Mouse (Mus musculus) C2C12 (cell line): Measurements from ENCODE around the gene Map9. TPM values are rescaled to one million over a fixed set of nuclear protein-coding genes. Genes with fewer than 3 reads are reported as not detected.

Experiments used
- H3K27me3 ChIP-seq: one replicate; pipeline ENCODE4 v1.6.1; 2011; ENCODE audit not compliant: control insufficient read depth, insufficient read depth, insufficient read length
- H3K36me3 ChIP-seq: one replicate; pipeline ENCODE4 v1.6.1; 2011; ENCODE audit not compliant: control insufficient read depth, insufficient read depth
- H3K4me3 ChIP-seq: one replicate; pipeline ENCODE4 v1.5.1; 2011; ENCODE audit warnings: mild to moderate bottlenecking, control low read depth; ENCODE audit not compliant: poor library complexity, insufficient read depth, severe bottlenecking
- H3K79me2 ChIP-seq: one replicate; pipeline ENCODE4 v1.6.1; 2011; ENCODE audit not compliant: control insufficient read depth, insufficient read depth
- H3K79me3 ChIP-seq: one replicate; pipeline ENCODE4 v1.6.1; 2011; ENCODE audit warnings: low read depth, control low read depth
- H3ac ChIP-seq: one replicate; pipeline ENCODE3; 2011; ENCODE audit warnings: low read depth; ENCODE audit not compliant: control insufficient read depth, insufficient read length
- CEBPB ChIP-seq: IDR thresholded peaks from one replicate; pipeline ENCODE4 v1.6.1; 2011; ENCODE audit warnings: low read depth, mild to moderate bottlenecking, control low read depth, moderate library complexity
- CTCF ChIP-seq: IDR thresholded peaks from one replicate; pipeline ENCODE4 v1.5.1; 2011; ENCODE audit not compliant: control insufficient read depth, insufficient read depth, insufficient read length
- FOSL1 ChIP-seq: IDR thresholded peaks from one replicate; pipeline ENCODE4 v1.8.0; 2011; ENCODE audit warnings: mild to moderate bottlenecking, low read length; ENCODE audit not compliant: poor library complexity, insufficient read depth, severe bottlenecking
- MAX ChIP-seq: IDR thresholded peaks from one replicate; pipeline ENCODE4 v1.6.1; 2011; ENCODE audit warnings: mild to moderate bottlenecking, control low read depth
- MYOD1 ChIP-seq: IDR thresholded peaks from one replicate; pipeline ENCODE4 v1.6.1; 2011; ENCODE audit warnings: low read depth; ENCODE audit not compliant: control insufficient read depth, insufficient read length
- MYOG ChIP-seq: IDR thresholded peaks from one replicate; pipeline ENCODE4 v1.6.1; 2011; ENCODE audit not compliant: control insufficient read depth, insufficient read length; ENCODE audit errors: extremely low read depth
- USF1 ChIP-seq: IDR thresholded peaks from one replicate; pipeline ENCODE4 v1.6.1; 2011; ENCODE audit warnings: low read depth, mild to moderate bottlenecking, control low read depth, moderate library complexity
- polyA plus RNA-seq: library from polyadenylated mRNA; unstranded; fragments of >200 nt; fragmentation: generic; extraction: Trizol; gene quantifications from one replicate; pipeline ENCODE4 v1.2.1, GENCODE M21; 2012; ENCODE audit warnings: missing spikeins

The Map9 gene
- polyA plus RNA-seq, 1 experiment, result 0.56 TPM

- Histone ChIP-seq H3K79me2 (no peaks in the 10 kb centered on the region), H3K36me3 (no peaks in the 10 kb centered on the region), H3K4me3 (no peak overlapping the region), H3K27me3 (no peaks in the 10 kb centered on the region), H3ac (no peak overlapping the region), H3K79me3 (no peaks in the 10 kb centered on the region)
- TF ChIP-seq MYOG (no peak), CTCF (peak; percentile 38), MYOD1 (no peak), FOSL1 (no peak)
Measured at GRCm38 (mm10) chr3:82364988-82365387, 7.1 kb downstream of the Map9 start.

- H3K36me3 ChIP-seq, result no peaks in the 10 kb centered on the region
- TF ChIP-seq CTCF (no peak), CEBPB (no peak), MYOG (no peak)
- no peak overlapping the region for H3ac ChIP-seq
- H3K79me2 ChIP-seq, result no peaks in the 10 kb centered on the region
- H3K27me3 ChIP-seq, result no peaks in the 10 kb centered on the region
- H3K4me3 ChIP-seq, result no peak overlapping the region
- H3K79me3 ChIP-seq, result no peaks in the 10 kb centered on the region
Measured at GRCm38 (mm10) chr3:82369063-82369860, 11.4 kb downstream of the Map9 start.

GRCm38 (mm10) chr3:82370439-82371011 lies 12.7 kb downstream of the Map9 start:
- Histone ChIP-seq H3ac (no peak overlapping the region), H3K79me2 (no peaks in the 10 kb centered on the region), H3K36me3 (no peaks in the 10 kb centered on the region), H3K79me3 (no peaks in the 10 kb centered on the region), H3K4me3 (no peak overlapping the region), H3K27me3 (no peaks in the 10 kb centered on the region)
- TF ChIP-seq CEBPB, result no peak
- no peak for TF ChIP-seq MYOD1
- no peak for TF ChIP-seq MAX
- TF ChIP-seq CTCF, result no peak
- TF ChIP-seq USF1, result no peak
- TF ChIP-seq MYOG, result no peak
- TF ChIP-seq FOSL1, result no peak

- Histone ChIP-seq H3K4me3 (no peak overlapping the region), H3K36me3 (peaks cover 7% of the 10 kb centered on the region), H3K27me3 (no peaks in the 10 kb centered on the region), H3K79me3 (no peaks in the 10 kb centered on the region), H3ac (no peak overlapping the region), H3K79me2 (no peaks in the 10 kb centered on the region)
- TF ChIP-seq MAX (no peak), FOSL1 (no peak), CTCF (no peak), CEBPB (no peak)
Measured at GRCm38 (mm10) chr3:82376965-82377364, 19.1 kb downstream of the Map9 start.

- Histone ChIP-seq H3K79me3 (no peaks in the 10 kb centered on the region), H3K36me3 (peaks cover 20% of the 10 kb centered on the region), H3K27me3 (no peaks in the 10 kb centered on the region), H3ac (no peak overlapping the region), H3K4me3 (no peak overlapping the region), H3K79me2 (no peaks in the 10 kb centered on the region)
- TF ChIP-seq MYOD1 (no peak), MYOG (no peak), USF1 (no peak), MAX (no peak), FOSL1 (no peak), CTCF (no peak), CEBPB (no peak)
Measured at GRCm38 (mm10) chr3:82382325-82382724, 24.5 kb downstream of the Map9 start.

- TF ChIP-seq USF1 (no peak), CTCF (no peak), MYOD1 (no peak), FOSL1 (no peak), CEBPB (no peak), MYOG (no peak), MAX (no peak)
- Histone ChIP-seq H3K79me3 (no peaks in the 10 kb centered on the region), H3K27me3 (no peaks in the 10 kb centered on the region), H3K79me2 (no peaks in the 10 kb centered on the region), H3ac (no peak overlapping the region), H3K4me3 (no peak overlapping the region), H3K36me3 (peaks cover 20% of the 10 kb centered on the region)
Measured at GRCm38 (mm10) chr3:82385091-82385490, 27.2 kb downstream of the Map9 start.
